Mouse (Mus musculus): ENCODE measurements at regions not wholly inside any gene's neighbourhood (a gene's known extent, or its start where the extent isn't known, plus 50 kb on each side); places are given as distances from the start of the nearest gene placed in this dataset.

- DNase-seq (ENCODE audit: extremely low read depth, low read depth, low spot score), result no peak
These were observed 197.0 kb upstream of the Cadm1 start for GRCm38 (mm10) chr9:47332929-47333328.

DNA sequence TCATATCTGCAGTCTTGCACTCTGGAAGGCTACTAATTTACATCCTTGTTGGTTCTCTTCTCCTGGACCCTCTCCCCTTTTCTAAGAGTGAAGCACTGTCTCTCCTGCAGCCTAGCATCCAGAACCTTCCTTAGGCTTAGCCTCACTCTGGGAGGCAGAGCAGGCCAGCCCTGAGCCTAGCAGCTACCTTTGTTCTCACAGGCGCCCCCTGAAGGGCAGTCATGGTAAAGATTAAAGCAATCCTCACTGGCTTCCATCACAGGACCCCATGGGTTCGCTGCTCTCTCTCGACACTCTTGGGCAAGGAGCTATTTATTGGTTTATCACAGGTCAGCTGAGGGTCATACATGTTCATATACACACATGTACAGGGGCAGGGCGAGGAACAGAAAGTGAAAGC, 191.8 kb upstream of the Cadm1 start:
- no peak for DNase-seq (ENCODE audit: extremely low read depth, low read depth, low spot score)

DNA sequence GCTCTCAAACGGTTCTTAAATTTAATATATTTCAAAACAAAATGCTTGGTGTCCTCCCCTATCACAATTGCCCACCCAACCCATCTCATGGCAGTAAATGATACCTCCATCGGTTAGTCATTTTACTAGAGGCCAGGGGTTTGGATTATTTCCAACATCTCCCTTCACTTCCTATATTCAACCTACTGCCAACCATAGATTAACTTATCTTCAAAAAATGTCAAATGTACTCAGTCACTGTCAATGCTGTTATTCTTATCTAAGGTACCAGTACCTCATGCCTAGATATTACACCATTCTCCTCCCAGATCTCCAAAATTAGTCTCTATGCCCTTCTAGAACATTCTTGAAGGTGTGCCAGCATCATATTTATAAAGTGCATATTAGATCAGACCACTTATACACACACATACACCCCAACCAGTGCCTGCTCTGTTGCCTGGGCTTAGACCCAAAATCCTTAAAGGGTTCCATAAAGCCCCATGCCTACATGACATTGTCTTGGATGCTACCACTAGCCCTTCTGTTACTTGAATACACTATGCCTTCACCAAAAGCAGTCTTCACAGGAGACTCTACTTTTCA, 183.4 kb upstream of the Cadm1 start:
- DNase-seq (ENCODE audit: extremely low read depth, low read depth, low spot score), result no peak

DNA sequence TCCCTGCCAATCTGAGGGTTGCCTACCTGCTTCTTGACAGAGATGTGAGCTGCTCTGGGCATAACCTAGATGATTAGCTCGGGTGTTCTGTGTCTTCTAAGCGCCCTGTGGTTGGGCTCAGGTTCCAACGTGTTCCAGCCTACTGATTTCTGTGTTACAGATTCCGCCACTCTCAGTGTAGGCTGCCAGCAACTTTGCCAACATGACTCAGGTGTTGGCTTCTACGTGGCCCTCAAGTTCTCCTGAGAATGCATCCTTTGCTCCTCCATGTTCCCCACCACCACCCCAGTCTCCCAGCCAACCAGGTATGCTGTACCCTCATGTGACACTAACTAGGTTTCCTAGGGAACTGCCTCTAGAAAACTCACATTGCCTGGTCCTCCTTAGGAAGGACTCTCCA, 179.7 kb upstream of the Cadm1 start:
- peak; percentile 88 for DNase-seq (ENCODE audit: extremely low read depth, low read depth, low spot score)

GRCm38 (mm10) chr9:47351036-47351435, 178.9 kb upstream of the Cadm1 start:
- DNase-seq (ENCODE audit: extremely low read depth, low read depth, low spot score), result peak; percentile 67

DNA sequence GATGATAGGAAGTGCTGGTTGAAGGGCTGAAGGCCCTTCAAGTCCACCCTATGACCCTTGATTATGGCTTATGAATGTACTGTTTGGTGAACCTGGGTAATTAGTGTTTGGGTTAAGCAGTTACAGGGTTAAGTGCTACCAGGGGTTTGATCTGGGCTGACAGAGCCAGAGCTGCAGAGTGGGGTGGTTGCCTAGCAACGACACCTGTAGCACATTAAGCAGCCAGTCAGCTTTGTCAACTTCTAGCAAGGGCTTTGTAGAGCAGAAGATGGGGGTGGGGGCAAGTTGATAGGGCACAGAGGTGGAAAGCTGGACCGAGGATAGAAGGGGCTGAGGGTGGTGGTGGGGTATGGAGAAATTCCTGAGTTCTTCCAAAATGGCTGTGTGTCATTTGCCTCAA, 177.0 kb upstream of the Cadm1 start:
- DNase-seq (ENCODE audit: extremely low read depth, low read depth, low spot score), result no peak

- DNase-seq (ENCODE audit: extremely low read depth, low read depth, low spot score), result no peak
These were observed 176.0 kb upstream of the Cadm1 start for GRCm38 (mm10) chr9:47353972-47354371.

- DNase-seq (ENCODE audit: extremely low read depth, low read depth, low spot score), result no peak
These were observed 175.6 kb upstream of the Cadm1 start for GRCm38 (mm10) chr9:47354423-47354822.

DNA sequence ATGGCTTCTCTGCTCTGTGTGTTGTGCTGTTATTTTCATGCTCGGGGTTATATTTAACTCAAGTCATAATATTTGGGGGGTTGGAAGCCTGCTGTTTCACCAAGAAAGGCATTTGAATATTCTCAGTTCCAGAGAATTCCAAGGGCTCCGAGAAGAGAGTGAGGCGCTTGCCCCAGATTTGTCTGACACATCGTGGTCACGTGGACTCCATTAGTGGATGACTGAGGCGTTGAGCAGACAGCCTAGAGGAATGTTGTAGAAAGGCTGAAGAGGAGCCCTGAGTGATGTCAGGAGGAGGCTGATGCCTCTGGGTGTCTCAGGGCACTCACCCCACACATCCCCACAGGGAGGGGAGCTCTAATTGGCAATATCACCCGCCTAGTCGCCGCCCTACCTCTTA, 175.1 kb upstream of the Cadm1 start:
- DNase-seq (ENCODE audit: extremely low read depth, low read depth, low spot score), result no peak

DNA sequence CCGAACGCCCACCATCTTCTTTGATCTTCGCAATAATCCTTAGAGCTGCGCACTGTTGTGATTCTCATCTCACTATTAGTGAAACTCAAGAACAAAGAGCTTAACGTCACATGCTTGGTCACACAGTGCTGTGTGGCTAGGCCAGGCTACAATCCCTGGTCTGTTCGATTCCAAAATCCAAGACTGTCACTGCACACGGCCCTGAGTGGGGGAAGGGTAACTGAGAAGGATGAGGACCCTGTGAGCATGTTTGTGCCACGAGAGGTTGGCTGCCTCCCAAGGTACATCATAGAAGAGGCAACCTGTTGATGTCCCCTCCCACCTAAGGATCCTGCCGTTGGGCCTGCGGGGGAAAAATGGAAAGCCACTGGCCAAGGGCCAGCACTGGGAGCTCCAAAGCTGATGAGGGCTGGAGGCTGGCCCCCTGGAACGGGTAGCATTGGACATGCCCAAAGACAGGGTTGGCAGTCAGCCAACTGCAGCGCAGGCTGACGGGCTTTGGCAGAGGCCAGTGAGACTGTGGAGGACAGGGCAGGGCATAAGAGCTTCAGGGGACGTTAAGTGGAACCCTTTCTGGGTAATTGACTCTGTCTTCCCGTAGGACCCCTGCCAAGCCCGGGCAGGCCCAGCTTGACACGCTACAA, 172.1 kb upstream of the Cadm1 start:
- no peak for DNase-seq (ENCODE audit: extremely low read depth, low read depth, low spot score)

- DNase-seq (ENCODE audit: extremely low read depth, low read depth, low spot score), result no peak
These were observed 171.6 kb upstream of the Cadm1 start for GRCm38 (mm10) chr9:47358400-47358767.

GRCm38 (mm10) chr9:47363086-47363485, 166.9 kb upstream of the Cadm1 start:
- DNase-seq (ENCODE audit: extremely low read depth, low read depth, low spot score), result no peak

DNA sequence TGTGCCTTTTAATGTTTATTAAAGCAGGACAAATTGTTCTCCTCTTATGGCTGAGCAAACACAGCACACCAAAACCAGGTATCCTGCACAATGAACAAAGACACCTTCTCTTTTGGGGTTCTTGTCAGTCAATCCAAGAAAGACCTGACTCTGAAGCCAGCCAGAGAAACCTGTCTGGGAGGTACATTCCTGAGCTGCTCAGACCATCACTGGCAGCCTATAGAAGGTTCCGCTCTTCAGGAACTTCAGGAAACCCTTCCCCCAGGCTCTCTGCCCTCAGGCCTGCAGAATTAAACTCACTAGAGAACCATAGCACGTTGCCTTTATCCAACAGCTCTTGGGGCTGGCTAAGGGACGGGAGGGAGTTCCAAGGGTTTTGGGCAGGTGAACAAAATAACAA, 165.2 kb upstream of the Cadm1 start:
- no peak for DNase-seq (ENCODE audit: extremely low read depth, low read depth, low spot score)

- peak; percentile 70 for DNase-seq (ENCODE audit: extremely low read depth, low read depth, low spot score)
These were observed 162.6 kb upstream of the Cadm1 start for GRCm38 (mm10) chr9:47367266-47367957.

GRCm38 (mm10) chr9:47368015-47368901, 161.7 kb upstream of the Cadm1 start:
- DNase-seq (ENCODE audit: extremely low read depth, low read depth, low spot score), result no peak

DNA sequence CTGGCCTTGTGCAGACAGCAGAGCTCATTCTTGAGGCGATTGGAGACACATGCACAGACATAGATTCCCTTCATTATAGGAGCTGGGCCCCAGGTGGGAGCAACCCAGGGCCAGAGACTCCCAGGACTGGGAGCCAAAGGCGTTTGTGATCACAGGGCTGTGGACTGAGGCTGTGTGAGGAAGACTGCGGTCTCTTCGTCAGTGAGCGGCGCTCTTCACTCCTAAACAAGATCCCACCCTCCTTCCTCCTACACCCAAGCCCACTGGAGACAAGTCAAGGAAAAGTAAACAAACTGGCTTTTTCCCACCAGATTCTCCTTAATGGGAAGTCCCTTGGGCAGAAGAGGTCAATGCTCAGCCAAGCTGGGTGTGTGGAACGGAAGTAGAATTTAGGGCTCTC, 157.7 kb upstream of the Cadm1 start:
- no peak for DNase-seq (ENCODE audit: extremely low read depth, low read depth, low spot score)

DNA sequence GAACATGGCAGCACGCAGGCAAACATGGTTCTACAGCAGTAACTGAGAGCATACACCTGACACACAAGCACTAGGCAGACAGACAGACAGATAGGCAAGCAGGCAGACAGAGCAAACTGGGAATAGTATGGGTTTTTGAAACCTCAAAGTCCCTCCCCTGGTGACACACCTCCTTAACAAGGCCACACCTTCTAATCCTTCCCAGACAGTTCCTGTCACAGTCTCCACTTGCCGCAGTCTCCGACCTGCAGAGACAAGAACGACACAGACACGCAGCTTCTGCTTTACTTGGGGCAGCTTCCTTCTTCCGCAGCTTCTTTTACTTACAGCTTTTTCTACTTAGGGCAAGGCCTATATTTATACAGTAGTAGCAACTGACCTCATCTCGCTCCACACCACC, 155.9 kb upstream of the Cadm1 start:
- DNase-seq (ENCODE audit: extremely low read depth, low read depth, low spot score), result no peak

GRCm38 (mm10) chr9:47376645-47377044, 153.3 kb upstream of the Cadm1 start:
- no peak for DNase-seq (ENCODE audit: extremely low read depth, low read depth, low spot score)

DNA sequence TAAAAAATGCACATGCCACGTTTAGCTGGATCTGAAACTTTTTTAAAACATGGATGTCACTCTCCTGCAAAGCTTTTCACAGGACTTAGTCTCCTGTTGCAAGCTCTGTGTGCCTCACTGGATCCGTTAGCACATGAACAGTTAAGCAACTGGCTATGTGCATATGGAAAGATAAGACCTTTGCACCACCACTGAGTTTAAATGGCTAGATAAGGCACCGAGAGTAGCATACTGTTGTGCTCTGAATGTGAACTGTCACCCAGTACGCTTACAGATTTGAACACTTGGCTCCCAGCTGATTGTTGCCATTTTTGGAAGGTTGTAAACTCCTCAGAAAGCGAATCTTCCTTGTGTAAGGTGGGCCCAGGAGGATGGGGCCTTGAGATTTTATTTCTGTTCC, 151.4 kb upstream of the Cadm1 start:
- DNase-seq (ENCODE audit: extremely low read depth, low read depth, low spot score), result no peak

GRCm38 (mm10) chr9:47380361-47380760, 149.6 kb upstream of the Cadm1 start:
- DNase-seq (ENCODE audit: extremely low read depth, low read depth, low spot score), result no peak

DNA sequence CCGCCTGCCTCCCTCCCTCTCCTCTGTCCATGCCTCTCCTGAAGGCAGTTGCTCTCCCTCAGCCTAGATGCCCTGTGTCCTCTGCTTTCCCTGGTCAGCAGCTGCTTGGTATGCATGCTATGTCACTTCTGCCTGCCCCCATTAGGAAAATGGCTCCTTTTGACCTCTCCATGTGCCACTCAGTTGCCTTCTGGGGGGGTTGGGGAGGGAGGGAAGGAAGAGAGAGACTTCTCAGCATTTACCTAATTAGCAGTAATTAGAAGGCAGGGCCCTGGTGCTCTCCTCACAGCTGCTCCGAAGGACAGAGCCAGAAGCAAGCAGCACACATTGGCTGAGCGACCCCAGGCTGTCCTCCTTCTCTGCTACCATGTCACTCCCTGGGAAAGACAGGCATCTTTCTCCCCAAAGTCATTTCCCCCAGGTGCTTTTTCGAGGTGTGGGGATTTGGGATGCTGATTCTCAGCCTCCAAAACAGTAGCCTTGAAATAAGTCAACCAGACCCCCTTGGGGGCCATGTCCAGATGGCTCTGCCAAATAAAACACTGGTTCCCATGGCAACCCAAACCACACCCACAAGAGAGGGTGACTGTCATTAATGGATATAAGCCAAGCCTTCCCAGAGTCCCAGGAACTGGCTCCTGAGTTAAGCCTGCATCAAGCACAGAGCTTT, 145.7 kb upstream of the Cadm1 start:
- no peak for DNase-seq (ENCODE audit: extremely low read depth, low read depth, low spot score)
